Mouse (Mus musculus) adrenal gland, adult 8-10 months (tissue): Measurements from ENCODE around the gene Ppox. TPM values are rescaled to one million over a fixed set of nuclear protein-coding genes. Genes with fewer than 3 reads are reported as not detected.

Experiments used
- DNase-seq: peaks from one replicate; pipeline ENCODE4 v3.0.0; 2022
- total RNA-seq, 4 experiments: library from RNA; stranded (reverse); gene quantifications; 2 replicates each; pipeline ENCODE4 v1.2.4; 2022

The Ppox gene
- total RNA-seq, 4 experiments from 2014 or later: 39.7 to 86.2 (median 65.6) TPM

GRCm38 (mm10) chr1:171285096-171285892 is 4.3 kb upstream of the Ppox start:
- DNase-seq: no peak

- DNase-seq: no peak
Observed at GRCm38 (mm10) chr1:171284491-171284890, 3.5 kb upstream of the Ppox start.

- DNase-seq: no peak
Observed at GRCm38 (mm10) chr1:171283188-171284160, 2.5 kb upstream of the Ppox start.

- DNase-seq: no peak
Observed at GRCm38 (mm10) chr1:171282086-171282805, 1.3 kb upstream of the Ppox start.

- DNase-seq: peak; percentile 71
Observed at GRCm38 (mm10) chr1:171281528-171281923, 540 bp upstream of the Ppox start.

DNA sequence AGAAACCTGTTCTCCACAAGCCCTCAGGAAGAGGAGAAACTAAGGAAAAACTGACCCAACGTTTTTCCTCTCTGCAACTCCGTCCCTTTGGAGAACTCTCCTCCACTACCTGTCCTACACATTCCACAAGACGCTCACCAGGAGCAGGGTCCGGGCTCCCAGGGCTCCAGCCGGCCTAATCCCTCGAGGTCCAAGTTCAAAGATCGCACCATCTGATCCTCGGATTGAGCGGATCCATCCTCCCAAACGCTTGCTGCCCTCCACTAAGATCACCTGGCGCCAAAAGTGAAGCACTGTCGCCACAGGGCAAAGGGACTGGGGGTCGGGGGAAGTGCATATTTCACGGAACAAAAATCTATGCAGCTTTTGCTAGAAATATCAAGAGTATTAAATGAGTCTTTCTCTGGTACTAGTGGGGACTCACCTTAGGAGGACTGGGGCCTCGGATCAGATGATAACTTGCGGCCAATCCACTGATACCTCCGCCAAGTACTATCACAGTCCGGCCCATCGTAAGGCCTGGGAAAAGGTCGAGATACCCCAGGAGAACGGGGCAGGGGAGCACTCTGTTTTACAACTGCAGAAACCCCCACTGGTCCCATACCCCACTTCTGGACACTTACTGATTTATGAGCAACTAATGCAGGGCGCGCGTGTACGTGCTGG is 603 bp downstream of the Ppox start:
- no peak for DNase-seq

DNA sequence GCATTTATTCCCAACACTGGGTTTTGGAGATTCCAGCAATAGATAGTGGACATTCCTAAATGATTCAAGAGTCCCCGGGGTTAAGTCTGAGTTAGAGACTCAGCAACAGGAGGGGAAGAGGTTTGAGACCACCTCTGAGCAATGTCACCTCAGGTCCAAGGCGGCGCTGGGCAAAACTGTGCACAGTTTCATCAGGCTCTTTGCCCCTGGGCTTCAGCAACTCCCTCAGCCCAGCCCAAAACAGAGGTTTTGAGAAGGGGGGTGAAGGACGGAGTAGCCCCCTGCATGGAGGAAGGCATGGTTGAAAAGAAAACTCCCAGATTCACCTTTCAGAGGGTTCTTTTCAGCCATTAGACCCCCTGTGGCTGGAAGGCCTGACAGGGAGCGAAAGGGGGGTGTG is 1.3 kb downstream of the Ppox start:
- no peak for DNase-seq

DNA sequence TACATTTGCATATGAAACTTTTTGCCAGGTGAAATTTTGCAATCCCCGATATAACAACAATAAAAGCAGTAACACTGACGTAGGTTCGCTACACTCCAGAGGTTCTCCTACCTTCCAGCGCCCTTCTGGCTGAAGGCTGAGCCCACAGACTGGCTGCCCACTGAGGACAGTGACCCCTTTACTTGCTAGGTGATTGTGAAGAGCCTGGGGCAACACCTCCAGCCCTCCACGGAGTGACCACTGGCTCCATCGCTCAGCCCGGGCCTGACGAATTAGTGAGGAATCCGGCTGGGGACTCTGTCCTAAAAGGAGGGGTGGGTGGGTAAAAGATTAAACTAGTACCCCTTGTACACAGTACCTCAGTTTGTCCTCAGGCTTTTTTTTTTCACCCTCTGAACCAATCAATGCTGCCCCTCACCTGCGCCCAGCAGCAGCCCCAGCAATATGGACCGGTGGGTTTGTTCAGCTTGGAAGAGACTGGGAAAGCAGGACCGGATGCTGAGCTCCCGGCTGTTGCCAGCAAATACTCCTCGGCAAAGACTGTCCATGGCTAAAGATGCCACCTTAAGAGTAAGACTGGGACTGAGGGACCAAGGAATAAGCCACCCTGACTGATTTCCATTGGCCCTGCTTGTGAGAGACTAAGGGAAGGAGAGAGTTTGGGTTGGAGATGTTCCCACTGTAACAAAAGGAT is 1.8 kb downstream of the Ppox start:
- DNase-seq: peak; percentile 5

GRCm38 (mm10) chr1:171278436-171278835 is 2.5 kb downstream of the Ppox start:
- peak; percentile 1 for DNase-seq

DNA sequence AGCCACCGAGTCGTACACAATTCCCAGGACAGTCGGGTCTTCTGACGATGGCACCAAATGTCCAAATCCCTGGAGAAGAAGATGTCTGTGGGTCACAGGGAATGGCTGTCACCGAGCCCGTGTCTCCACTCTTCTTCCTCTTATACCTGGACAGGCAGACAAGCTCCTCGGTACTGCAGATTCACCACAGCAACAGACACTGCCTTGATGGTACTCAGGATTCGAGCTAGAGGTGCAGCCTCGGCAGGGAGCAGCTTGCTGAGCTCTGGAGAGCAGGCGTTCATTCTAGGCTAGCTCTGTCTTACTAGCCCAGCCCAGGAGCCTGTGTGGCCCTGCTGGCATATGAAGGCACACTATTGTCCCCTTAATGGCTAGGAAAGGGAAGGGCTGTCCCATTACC is 3.2 kb downstream of the Ppox start:
- no peak for DNase-seq

GRCm38 (mm10) chr1:171276110-171276748 is 4.8 kb downstream of the Ppox start:
- no peak for DNase-seq

DNA sequence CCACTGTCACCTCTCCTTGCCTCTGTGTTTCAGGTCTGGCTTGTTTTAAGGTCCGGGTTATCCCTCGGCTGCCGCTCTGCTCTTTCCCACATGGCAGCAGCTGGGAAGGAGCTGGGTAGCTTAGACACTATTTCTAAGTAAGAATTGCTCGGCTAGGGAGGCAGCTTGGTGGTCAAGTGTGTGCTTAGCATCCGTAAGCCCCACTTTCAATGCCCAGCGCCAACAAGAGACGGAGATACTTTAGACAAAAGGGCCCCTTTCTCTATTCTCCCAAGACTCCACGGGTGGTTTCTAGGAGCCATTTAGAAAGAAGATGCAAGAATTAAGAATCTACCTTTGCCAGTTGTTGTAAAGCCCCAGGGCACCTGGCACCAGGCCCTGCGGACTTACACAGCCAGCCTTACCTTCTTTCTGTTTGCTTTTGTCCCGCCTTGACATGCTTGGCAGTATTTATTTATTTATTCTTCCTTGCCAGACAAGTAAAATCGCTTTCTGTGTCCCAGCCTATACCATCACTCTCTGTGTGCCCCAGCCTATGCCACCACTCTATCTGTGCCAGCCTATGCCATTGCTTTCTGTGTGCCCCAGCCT is 5.7 kb downstream of the Ppox start:
- no peak for DNase-seq

DNA sequence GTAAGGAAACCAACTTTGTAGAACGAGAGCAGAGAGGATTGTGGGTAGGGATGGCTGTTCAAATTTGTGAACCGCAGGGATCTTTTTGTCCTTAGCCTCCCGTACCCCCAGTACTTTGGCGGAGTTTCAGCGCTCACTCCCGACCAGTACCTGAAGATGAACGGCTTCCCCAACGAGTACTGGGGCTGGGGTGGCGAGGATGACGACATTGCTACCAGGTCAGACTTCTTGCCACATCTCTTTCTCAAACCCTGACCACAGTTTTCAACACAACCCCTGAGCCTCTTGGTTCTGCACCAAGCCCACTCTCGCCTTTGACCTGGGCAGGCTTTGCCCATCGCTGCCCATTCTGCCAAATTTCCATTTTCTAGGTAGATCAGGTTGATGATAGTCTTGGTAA is 6.8 kb downstream of the Ppox start:
- no peak for DNase-seq

DNA sequence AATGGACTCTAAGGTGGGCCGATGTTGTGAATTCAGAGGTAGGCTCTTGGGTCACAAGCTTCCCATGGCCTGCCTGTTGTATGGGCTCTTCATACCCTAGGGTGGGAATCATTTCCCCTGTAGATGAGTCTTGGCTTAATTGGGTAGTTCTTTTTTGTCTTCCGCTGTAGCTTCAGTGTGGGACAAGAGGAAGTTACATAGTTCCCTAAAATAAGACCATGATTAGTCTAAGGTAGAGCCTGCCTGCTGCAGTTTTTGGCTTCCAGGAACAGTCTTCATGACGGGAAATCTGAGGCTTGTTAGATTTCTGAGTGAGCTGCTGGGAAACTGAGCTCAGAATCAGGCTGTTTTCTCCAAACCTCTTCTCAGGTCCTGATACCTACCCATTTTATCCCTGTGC is 8.9 kb downstream of the Ppox start:
- DNase-seq: no peak

- DNase-seq: no peak
Observed at GRCm38 (mm10) chr1:171271622-171272021, 9.4 kb downstream of the Ppox start.

GRCm38 (mm10) chr1:171271196-171271595 is 9.8 kb downstream of the Ppox start:
- no peak for DNase-seq

DNA sequence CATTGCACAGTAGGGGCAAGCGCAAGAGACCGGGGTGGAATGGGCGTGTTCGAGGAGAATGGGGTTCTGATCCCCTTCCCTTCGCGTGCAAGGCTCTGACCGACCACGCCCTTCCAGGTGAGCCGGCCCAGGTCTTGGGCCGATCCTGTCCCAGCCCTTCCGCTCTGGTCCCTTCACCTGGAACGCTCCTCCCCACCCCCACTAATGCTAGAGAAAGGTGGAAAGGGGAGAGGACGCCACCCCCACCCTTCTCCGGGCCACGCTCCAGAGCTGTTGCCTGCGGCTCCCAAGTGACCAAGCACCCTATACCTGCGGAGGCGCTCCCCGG is 10.4 kb downstream of the Ppox start:
- DNase-seq: no peak

GRCm38 (mm10) chr1:171269848-171270572 is 11.0 kb downstream of the Ppox start, which contains the start of gene B4galt3:
Gene B4galt3 (plus strand): TSS chr1:171270328.
- peak; percentile 93 for DNase-seq

DNA sequence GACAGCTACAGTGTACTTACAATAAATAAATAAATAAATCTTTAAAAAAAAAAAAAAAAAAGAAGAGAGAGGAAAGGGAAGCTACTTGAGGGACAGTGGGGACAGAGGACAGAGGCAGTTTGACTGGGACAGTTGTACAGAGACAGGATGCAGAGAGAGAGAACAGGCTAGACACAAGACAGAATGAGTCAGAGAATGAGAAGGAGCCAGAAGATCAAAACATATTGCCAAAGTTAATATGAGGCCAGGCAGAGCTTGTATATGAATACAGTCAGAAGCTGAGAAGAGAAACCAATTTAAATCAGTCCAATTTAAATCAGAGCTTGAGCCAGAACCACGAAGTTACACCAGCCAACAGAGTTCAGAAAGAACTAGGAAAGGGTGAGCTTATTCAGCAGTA is 12.6 kb downstream of the Ppox start:
- no peak for DNase-seq
